Mouse (Mus musculus) spleen, adult 12 weeks (tissue): Measurements from ENCODE around the gene Mnat1.

Experiments used
- DNase-seq: peaks from one replicate; pipeline ENCODE4 v3.0.0; 2022; ENCODE audit warnings: low spot score

Mnat1 gene

DNA sequence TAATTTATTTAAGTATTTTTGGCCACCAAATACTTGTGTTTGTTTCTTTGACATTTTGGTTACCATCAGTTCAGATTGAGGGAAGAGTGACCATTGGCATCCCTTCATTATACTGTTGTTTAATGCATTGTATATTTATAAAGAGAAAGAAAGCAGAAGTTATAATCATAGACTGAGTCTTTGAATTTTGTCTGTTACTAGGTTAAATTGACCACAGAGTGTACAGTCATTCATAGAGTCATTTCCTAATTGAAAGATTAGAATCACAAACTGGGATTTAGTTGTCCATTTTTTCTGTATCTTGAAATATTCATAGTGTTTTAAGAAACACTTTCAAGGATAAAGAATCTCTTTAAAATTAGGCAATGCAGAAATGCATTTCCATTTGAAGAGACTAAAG is 108.0 kb downstream of the Mnat1 start:
- DNase-seq = no peak

DNA sequence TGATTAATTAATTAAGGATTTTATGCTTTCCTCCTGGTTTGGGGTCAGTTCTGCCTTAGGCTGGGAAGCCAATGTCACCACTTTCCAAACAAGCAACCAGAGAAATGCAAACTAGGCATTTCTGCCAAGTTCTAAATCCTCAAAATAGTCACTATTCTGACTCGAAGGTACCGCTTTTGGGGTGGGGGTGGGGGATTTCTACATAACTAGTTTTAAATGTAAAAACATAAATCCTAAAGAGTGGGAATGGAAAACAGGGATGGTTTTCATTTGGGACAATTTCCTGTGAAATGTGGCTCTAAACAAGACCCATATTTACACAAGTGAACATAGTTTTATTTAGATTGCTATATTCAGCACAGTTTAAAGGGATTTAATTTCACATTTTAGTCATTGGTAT is 109.1 kb downstream of the Mnat1 start:
- DNase-seq = no peak

DNA sequence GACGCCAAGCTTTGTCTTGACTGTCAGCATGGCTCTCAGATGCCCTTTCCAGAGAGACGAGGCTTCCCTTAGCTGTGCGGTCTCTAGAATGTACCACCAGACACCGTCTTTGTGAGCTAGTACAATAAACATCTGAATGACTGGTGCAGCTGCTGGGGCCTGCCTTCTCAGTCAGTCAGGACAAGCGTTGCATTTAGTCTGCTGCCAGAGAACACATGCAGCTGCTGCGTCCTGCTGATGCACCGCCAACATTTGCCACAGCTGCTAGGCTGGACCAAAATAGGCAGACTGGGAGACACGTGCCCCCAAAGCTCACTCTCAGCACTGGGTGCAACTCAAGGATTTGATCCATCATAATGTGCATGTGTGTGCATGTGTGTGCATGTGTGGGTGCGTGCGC is 118.4 kb downstream of the Mnat1 start:
- no peak for DNase-seq

DNA sequence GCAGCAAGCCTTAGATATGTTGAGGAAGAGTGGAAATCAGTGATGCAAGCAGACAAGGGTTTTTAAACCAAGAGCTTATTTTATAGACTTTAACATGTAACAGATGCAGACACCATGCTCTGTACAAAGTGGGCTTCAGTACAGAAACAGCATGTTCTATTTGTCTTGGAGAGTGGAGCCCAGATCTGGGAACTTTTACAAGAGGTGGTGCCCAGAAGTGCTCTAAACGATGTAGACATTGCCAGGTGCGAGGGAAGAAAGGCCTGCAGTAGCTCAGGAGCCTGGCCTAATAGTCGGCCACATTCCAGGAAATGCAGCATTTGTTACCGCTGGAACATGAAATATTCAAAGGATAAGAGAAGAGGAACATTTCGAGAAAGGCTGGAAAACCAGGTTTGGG is 122.2 kb downstream of the Mnat1 start:
- DNase-seq = no peak

DNA sequence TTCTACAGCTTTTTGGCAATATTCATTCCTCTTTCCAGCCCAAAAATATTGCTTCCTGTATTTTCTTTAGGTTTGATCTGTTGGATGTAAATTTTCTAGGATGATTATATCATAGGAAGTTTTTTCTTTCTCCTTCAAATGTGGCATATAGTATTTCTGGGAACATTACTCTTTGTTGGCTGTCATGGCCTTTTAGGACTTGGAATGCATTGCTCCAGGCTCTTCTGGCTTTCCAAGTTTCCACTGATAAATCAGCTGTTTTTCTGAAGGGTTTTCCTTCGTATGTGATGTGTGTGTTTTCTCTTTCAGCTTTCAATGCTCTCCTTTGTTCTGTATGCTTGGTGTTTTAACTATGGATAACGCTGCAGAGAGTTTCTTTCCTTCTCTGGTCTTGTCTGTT is 131.5 kb downstream of the Mnat1 start:
- DNase-seq = no peak

DNA sequence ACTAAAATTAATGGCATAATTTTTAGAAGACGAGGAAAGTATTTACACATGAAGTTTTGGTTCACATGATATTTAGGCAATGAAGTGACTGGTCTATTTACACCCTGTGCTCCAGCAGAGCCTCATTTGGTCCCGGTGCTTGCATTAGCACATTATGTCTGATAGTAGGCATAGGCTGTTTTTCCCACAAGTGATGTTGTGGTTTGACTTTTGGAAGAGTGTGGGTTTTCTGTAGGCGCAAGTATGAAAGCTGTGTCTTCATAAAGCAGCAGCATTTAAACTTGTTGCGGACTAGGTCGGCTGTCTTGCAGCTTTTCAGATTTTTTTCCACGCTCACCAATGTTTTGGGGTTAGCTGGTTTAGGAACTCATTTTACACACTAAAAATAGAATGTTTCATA is 135.8 kb downstream of the Mnat1 start:
- no peak for DNase-seq

DNA sequence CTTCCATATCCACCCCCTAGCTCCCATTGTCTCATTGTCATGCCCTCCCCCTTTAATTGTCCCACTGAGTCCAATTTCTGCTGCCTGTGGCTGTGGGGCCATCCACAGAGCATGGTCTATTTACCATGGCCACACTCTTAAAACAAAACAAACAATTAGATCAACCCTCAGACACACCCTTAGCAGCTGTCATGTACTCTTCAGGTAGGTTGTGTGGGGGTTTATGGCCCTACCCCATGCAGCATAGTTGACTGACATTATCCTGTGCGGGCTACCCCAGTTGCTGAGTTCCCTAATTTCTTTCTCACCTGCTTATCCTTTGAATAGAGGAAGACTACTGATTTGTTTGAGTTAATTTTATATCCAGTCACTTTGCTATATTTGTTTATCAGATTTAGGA is 136.8 kb downstream of the Mnat1 start:
- DNase-seq = no peak

DNA sequence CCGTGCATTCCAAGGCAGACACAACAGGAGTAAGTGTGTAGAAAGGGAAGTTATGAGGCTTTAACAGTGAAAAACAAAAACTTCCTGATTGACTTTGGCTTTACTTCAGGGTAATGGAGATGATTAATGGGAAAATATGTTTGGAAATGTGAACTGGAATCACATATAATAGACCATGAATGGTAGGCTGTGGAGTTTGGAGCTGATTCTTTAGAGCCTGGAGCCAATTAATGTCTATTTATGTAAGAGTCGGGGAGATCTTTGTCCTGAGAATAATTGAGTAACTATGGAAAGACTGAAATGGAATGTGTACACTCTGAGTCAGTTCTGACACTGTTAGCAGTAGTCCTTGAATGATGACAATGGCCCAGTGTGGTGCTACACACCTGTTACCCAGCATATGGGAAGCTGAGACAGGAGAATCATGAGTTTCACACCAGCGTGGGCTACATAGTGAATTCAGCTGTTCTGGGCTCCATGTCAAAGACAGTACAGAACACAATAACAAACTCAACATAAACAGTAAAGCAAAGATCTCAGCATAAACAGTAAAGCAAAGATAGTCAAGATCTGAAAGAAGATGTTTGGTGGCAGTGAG is 142.0 kb downstream of the Mnat1 start:
- DNase-seq = no peak

DNA sequence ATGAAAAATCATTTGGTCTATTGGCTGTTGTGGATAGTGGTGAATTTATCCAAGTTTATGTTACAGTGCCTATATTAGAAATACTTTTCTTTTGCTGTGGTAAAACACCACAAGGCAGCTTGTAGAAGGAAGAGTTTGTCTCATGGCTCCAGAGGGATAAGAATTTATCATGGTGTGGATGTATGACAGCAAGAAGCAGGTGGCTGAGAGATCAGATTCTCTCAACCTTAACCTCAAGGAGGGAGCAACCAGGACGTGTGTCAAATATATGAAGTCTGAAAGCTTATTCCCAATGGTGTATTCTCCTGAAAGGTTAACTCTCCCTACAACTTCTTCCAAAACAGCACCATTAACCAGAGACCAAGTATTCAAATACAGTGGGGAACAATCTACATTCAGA is 143.1 kb downstream of the Mnat1 start:
- no peak for DNase-seq

DNA sequence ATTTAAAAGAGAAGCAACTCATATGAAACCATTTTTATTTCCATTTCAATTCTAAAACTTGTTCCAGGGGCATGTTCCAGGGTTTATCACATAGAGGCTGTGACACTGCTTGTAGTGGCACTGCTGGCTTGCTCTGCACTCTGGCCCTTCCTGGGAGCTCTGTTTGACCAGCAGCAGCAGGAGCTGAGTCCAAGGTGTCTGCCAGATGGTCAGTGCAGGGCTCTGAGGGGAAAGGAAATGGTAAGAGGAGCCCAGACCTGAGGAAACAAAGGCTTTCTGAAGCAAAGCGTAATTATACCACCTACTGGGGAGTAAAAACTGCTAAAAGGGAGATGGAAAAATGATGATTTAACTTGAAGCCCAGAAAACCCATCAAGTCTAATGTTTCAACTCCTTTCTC is 145.0 kb downstream of the Mnat1 start:
- no peak for DNase-seq

DNA sequence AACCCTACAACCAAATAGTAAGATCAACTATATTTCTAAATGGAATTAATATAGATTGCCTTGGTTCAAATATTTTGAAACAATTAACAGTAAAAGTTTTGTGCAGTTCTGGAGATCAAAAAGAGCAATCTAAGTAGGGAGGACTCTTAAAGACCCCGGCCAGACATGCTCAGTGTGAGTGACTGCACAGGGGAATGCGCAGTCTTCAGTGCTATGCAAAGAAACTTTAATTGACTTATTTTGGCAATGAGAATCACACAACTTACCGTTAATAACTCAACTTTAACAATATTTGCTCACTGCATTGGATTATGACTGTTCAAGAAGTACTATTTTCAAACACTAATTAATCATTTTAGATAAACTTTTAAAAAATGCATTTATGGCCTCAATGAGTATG is 146.0 kb downstream of the Mnat1 start:
- DNase-seq = no peak

DNA sequence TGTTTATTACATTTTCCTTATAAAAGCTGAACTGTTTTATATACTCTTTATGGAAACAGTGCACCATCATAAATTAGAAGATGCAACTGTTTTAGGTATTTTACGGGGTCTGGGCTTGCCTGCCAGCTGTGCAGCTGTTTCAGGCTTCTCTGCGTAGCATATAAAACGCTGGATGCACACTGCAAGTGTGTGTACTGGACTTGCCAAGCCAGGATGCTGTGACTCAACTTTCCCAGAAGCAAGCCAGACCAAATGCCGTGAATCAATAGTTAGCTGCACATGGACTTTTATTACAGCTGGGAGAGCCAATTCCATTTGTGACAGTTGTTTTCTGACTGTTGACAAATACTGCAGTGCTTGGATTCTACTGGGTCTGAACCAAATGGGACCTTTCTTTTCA is 146.4 kb downstream of the Mnat1 start:
- no peak for DNase-seq

DNA sequence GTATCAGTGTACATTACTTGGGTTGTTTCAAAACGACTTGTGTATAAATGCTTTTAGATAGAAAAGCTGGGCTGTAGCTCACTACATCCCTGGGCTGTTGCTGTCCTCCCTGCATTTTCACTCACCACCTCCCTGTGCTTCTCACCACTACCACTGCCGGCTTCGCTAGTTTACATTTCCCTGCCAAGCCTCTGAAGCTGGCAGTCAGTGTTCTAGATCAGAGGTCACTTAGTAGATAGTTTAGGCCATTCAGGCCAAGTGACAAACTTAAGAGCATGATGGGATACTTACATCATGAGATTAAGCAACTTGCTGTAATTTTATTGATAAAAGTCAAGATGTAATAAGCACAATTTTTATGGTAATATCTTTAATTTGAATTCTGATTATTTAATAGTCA is 151.4 kb downstream of the Mnat1 start:
- DNase-seq = no peak

DNA sequence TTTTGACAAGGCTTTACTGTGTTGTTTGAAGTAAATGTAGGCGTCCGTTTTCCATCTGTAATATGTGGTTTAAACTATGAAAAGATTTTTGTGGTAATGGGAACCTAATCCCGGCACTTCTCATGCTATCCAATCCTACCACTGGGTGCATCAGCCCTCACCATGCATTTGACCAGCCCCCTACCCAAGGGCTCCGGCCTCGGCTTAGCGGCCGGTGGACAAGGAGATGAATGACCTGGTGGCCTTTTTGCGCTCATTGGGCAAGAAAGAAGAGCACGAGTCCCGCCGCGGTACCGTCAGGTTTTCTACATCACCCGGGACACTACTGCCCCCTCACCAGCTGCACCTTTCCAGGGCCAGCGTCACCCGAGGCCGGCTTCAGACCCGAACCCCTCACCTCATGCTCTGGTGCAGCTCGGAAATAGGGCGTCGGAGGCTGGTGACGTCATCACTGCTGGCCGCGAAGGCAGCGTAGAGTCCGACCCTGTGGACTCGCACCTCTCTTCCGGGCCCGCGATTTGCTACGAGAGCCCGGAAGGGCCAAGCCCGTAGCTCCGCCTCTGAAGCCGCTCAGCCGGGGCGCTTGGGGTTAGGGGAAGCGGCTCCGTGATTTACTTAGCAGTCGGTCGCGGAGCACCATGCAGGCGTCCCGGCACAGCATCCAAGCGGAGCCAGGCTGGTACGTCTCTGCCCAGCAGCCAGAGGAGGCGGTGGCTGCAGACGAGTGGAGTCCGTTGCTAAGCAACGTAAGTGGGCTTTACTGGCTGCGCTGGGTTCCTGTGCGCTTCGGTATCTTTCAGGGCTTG is 163.0 kb downstream of the Mnat1 start, which contains the start of the genes Trmt5 and Slc38a6:
Trmt5 (minus strand) TSS at position 424 of the 806 bp plus-strand sequence.
Slc38a6 (plus strand) TSS at position 493 of the 806 bp plus-strand sequence.
- DNase-seq = peak; percentile 80

DNA sequence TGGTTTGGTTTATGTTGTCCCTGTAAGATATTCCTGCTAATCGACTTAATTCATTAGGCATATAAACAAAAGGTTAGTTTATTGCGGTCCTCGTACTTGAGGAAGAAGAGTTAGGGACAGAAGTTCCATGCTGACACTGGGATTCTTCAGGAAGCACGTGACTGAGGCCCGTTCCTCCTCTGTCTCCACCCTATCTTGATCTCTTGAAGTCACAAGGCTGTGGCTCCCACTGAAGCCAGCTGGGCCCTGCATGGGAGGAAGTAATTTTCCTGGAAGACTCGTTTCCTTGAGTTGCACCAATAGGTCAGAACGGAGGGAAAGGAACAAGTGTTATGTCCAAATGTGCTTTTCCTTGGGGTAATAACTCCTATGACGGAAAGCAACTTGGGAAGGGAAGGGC is 164.1 kb downstream of the Mnat1 start:
- no peak for DNase-seq

DNA sequence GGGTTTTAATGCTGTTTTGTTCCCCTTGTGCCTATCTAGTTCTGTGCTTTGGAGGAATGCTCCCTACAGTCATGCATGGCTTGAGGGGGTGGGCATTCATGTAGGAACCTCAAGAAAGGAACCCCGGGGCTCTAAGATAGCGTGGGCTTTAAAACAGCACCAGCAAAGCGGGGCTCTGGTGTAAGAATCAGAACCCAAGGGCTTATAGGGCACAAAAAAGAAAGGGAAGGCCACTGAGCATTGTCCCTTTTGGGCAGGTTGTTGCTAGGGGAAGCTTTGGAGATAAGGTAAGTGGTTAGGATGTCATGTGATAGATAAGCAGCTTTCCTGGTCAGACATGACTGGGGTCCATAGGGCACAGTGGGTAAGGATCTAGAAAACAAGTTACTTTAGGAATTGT is 165.1 kb downstream of the Mnat1 start:
- DNase-seq = no peak

DNA sequence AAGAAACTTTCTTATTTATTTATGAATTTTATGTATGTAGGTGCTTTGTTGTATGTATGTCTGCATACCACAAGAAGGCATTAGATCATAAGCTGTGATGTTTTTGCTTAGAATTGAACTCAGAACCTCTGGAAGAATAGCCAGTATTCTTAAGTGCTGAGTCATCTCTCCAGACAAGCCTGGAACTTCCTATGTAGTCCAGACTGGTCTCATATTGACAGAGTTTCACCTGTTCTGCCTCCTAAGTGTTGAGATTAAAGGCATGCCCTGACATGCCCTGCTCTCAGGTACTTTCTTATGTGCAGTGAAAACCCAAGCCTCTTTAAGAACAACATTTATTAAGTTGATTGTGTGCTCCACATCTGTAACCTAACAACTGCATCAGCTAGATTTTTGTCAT is 171.4 kb downstream of the Mnat1 start:
- no peak for DNase-seq

DNA sequence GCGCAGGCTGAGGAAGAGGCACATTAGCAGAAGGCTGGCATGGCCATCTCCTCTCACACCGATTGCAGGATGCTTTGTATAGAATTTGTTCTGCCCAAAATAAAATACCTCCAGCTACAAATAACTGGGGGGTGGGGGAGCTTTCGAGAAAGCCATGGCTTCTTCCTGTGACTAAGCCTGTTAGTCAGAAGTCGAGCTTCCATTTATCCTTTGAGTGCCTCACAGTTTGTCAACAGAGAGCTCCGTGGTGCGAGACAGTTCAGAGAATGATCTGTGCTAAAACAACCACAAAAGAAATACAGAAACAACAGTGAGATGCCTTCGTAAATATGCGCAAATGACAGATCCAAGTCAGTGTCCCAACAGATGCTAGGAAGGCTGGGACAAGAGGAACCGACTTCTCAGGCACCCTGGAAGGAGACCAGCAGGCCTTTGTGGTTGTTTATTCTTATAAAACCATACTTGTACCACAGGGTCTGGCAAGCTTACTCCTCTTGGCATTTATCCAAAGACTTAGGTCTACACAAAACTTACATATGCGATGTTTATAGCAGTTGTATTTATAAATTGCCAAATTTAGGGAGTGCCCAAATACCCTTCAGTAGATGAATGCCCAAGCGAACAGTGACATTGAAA is 172.1 kb downstream of the Mnat1 start:
- no peak for DNase-seq

DNA sequence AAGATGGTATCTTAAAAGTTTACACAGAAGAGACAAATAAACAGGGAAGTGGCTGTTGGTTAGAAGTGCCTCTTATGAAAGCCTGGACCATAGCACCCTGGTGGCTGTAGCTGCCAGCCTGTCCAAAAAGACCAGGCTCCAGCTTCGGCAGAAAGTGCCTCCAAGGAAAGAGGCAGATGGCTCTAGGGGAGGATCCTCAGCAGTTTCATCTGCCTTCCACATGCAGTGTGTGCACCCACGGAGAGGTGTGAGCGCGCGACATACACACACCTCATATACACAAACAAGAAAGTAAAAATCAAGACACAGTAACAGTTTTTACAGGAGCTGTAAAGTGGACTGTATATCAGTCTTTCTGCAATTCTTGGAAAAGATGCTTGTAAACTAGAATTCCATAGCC is 175.1 kb downstream of the Mnat1 start:
- no peak for DNase-seq

DNA sequence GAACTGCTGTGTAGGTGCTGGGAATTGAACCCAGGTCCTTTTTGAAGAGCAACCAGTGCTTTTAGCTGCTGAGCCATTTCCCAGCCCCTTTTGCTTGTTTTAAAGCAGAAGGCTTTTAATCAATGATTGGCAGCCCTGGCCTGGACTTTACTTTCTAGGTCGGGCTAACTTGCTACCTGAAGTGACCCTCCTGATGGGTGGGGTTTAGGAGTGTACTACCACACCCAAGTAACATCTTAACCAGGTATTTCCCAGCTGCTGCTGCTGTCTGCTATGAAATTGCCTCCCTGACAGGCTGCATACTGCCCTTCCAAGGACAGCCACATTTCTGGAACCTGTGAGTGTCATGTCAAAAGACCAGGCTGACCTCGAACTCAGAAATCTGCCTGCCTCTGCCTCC is 177.0 kb downstream of the Mnat1 start:
- DNase-seq = no peak

DNA sequence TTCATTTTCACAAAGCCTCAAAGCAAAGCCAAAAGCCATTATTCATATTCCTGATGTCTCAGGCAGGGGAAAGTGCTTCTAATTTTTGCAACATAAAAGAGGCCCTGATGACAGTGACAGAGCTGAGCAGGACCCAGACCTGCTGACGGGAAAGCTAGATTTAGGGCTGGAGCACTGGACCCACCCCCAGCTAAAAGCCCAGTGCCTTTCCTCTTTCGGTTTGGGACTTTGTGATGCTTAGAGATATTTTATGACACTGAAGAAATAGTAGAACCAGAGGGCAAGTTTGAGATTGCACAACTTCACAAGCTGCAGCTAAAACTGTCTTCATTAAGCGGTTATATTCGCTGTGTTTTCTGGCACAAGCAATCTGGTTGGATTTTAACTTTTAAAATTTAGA is 181.1 kb downstream of the Mnat1 start:
- DNase-seq = no peak

DNA sequence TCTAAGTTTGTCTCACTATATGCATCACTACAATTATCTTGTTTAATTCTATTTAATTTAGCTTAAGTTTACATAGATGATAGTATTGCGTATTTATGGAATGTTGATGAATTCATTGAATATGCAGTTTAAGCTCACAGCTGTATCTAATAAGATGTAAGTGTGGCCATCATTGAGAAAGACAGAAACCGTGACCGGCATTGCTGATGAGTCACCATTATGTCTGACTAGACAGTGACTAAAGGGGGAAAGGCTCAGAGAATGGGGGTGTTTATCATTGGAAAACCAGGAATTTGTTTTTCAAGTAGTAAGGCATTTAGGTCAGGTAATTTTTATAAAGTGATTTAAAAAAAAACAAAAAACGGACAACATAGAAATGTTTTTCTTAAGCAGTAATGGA is 184.2 kb downstream of the Mnat1 start:
- no peak for DNase-seq

DNA sequence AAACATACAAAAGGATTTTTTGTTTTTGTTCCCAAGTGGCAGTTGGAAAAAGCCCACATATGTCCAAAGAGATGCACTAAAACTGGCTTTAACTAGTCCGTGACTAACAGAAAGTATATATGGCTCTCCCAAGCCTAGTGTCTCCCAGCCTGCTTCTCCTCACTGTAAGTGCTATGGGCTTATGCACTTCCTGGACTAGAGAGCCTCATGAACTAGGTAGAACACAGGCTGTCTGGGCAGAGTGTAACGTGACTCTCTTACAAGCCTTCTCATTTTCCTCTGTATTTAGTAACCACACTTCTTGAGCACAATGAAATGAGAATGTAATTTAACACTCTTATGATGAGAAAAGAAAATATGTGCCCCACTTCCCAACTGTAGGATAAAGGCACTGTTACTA is 185.2 kb downstream of the Mnat1 start:
- DNase-seq = no peak
